In the genomic region with DNA sequence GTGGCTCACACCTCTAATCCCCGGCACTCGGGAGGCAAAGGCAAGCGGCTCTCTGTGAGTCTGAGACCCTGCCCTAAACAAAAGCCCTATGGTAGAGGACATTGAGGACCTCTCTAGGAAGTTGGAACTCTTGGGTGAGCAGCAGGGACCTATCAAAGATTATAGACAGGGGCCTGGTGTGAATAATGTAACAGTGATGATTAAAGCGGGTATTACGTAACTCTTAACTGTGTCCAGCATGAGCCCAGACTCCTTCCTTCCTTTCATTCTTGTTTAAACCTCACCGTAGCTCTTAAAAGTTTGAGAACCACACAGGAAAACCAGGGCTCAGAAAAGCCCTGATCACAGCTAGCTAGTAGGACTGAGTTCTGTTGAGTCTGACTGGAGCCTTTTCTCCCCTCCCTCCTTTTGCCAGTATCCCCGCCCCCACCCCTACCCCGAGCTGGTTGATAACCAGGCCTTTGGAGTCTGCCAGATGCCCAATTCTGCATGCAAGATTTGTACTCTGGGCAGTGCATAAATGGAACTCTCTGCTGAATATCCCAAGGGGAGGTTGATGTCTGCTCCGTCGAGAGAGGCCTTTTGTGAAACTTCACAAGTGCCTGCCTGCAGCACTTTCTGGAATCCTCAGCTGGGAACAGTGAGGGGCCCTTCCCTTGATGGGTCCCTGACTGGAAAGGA, we compare ENCODE assay signal across 9 mouse cellular contexts. TPM values are rescaled to one million over a fixed set of nuclear protein-coding genes. Genes with fewer than 3 reads are reported as not detected.
DNase-seq lines count a peak whose midpoint lies in the region; ATAC-seq and TF ChIP-seq lines count a peak whose summit lies in the region.
"Had no signal": no experiment of that assay in that cellular context is flagged by ENCODE, and none has a peak within 500 bp of the region (broad histone marks: within the 10 kb centered on the region; RNA-seq: fewer than 3 reads in every experiment).

No protein-coding gene starts in this region.

- ATAC-seq in forebrain, postnatal 0 days, result peak; percentile 57
- ATAC-seq in limb, embryonic 12.5 days (ENCODE audit: insufficient number of reproducible peaks, insufficient read depth, low FRiP score, low TSS enrichment, low read depth), result no peak
- no peak for ATAC-seq in neural tube, embryonic 13.5 days (ENCODE audit: low read depth)
- ATAC-seq in activated CD4-positive, CD25-positive, alpha-beta regulatory T cell, adult 4 months, result no peak

- H3K9ac ChIP-seq in forebrain, postnatal 0 days, result no peak overlapping the region
- H3K9ac ChIP-seq in limb, embryonic 12.5 days (replicated peaks), result no peak overlapping the region; the same call in 1 of the 2 replicates
- 0 out of 2 replicates have a peak overlapping the region, but pooled peaks have one; percentile 38 for H3K9ac ChIP-seq in neural tube, embryonic 13.5 days

- DNase-seq in left cerebral cortex, postnatal 4 days, result peak; percentile 77
- no peak for DNase-seq in left cerebral cortex, adult 11 months (ENCODE audit: low spot score)
- peak; percentile 56 for DNase-seq in forebrain, postnatal 0 days
- DNase-seq in embryo, embryonic 10 days (ENCODE audit: low spot score), result no peak
- DNase-seq in adrenal gland, adult 18-20 months (ENCODE audit: low spot score in 2 of 2), result no peak

- no peak for TF ChIP-seq CTCF in forebrain, postnatal 0 days (IDR thresholded peaks at IDR 0.05; ENCODE audit: low read depth)

- no peak overlapping the region for H3K4me2 ChIP-seq in forebrain, postnatal 0 days (ENCODE audit: low read depth)
- peak overlapping the region; percentile 15; the same call in 1 of the 2 replicates for H3K4me2 ChIP-seq in limb, embryonic 12.5 days
- H3K4me2 ChIP-seq in neural tube, embryonic 13.5 days, result no peak overlapping the region

- peak overlapping the region; percentile 57 for H3K27ac ChIP-seq in forebrain, postnatal 0 days (ENCODE audit: low read depth, low read length)
- peak overlapping the region; percentile 66 for H3K27ac ChIP-seq in limb, embryonic 12.5 days
- H3K27ac ChIP-seq in neural tube, embryonic 13.5 days (replicated peaks), result peak overlapping the region; percentile 81

- 28% methylated on average over 10 of the region's 10 CpGs for WGBS in forebrain, postnatal 0 days
- WGBS in limb, embryonic 12.5 days, result 54% methylated on average over 10 of the region's 10 CpGs
- 52% methylated on average over 10 of the region's 10 CpGs for WGBS in neural tube, embryonic 13.5 days

- peaks cover 6% of the 10 kb centered on the region; the same call in 1 of the 2 replicates for H3K4me1 ChIP-seq in forebrain, postnatal 0 days (ENCODE audit: insufficient read depth)
- peaks cover 38% of the 10 kb centered on the region for H3K4me1 ChIP-seq in limb, embryonic 12.5 days (replicated peaks)
- peaks cover 42% of the 10 kb centered on the region for H3K4me1 ChIP-seq in neural tube, embryonic 13.5 days (replicated peaks)

- intact Hi-C loops in left cerebral cortex, postnatal 4 days (cut with DNase I), result no loop called here

- H3K36me3 ChIP-seq in forebrain, postnatal 0 days (ENCODE audit: insufficient read depth), result no peaks in the 10 kb centered on the region
- H3K36me3 ChIP-seq in limb, embryonic 12.5 days, result no peaks in the 10 kb centered on the region
- no peaks in the 10 kb centered on the region; the same call in 1 of the 2 replicates for H3K36me3 ChIP-seq in neural tube, embryonic 13.5 days

- H3K9me3 ChIP-seq in forebrain, postnatal 0 days (ENCODE audit: low read length), result no peaks in the 10 kb centered on the region
- H3K9me3 ChIP-seq in limb, embryonic 12.5 days, result no peaks in the 10 kb centered on the region
- no peaks in the 10 kb centered on the region for H3K9me3 ChIP-seq in neural tube, embryonic 13.5 days

- no peak overlapping the region for H3K4me3 ChIP-seq in forebrain, postnatal 0 days (ENCODE audit: low read depth, low read length)
- no peak overlapping the region for H3K4me3 ChIP-seq in limb, embryonic 12.5 days (replicated peaks)
- H3K4me3 ChIP-seq in neural tube, embryonic 13.5 days, result no peak overlapping the region

- no peaks in the 10 kb centered on the region for H3K27me3 ChIP-seq in forebrain, postnatal 0 days (ENCODE audit: insufficient read depth, low read length)
- H3K27me3 ChIP-seq in limb, embryonic 12.5 days, result no peaks in the 10 kb centered on the region
- H3K27me3 ChIP-seq in neural tube, embryonic 13.5 days, result no peaks in the 10 kb centered on the region

RNA-seq across cellular contexts. Expression of a gene that starts 4.6 kb away (rescaled TPM):
- 10 to 100 TPM; 13.2 to 14.2 TPM for total RNA-seq in left cerebral cortex, postnatal 4 days (2021)
- 13.8 and 19.4 TPM in 2 replicates for total RNA-seq in forebrain, postnatal 0 days (2014; rRNA removed)
- polyA plus RNA-seq in forebrain, postnatal 0 days (2015; fragmentation: Nextera tagmentation; extraction: Ambion mirVana), result 10.7 and 14.4 TPM in 2 replicates
- 14.3 and 14.6 TPM in 2 replicates for polyA plus RNA-seq in limb, embryonic 12.5 days (2016; fragmentation: Nextera tagmentation; extraction: Ambion mirVana)
- 12.9 and 13.1 TPM in 2 replicates for polyA plus RNA-seq in neural tube, embryonic 13.5 days (2015; fragmentation: Nextera tagmentation; extraction: Ambion mirVana)
- polyA plus RNA-seq in activated CD4-positive, CD25-positive, alpha-beta regulatory T cell, adult 4 months (2017; shearing (Covaris generic)), result 1 to 10 TPM; 8.1 to 9.4 TPM
- 10 to 100 TPM; 10.1 to 11.0 TPM for total RNA-seq in adrenal gland, adult 18-20 months (2021)

RNA-seq across cellular contexts. Expression of a gene that starts 27.3 kb away (rescaled TPM):
- not detected for total RNA-seq in left cerebral cortex, postnatal 4 days (2021)
- 0.23 TPM in 1 of 2 replicates, not detected in the other for total RNA-seq in forebrain, postnatal 0 days (2014; rRNA removed)
- polyA plus RNA-seq in forebrain, postnatal 0 days (2015; fragmentation: Nextera tagmentation; extraction: Ambion mirVana), result 1.1 and 1.5 TPM in 2 replicates
- polyA plus RNA-seq in limb, embryonic 12.5 days (2016; fragmentation: Nextera tagmentation; extraction: Ambion mirVana), result not detected in 2 replicates
- 0.67 and 1.0 TPM in 2 replicates for polyA plus RNA-seq in neural tube, embryonic 13.5 days (2015; fragmentation: Nextera tagmentation; extraction: Ambion mirVana)
- 1 to 10 TPM; 3.2 to 4.9 TPM for polyA plus RNA-seq in activated CD4-positive, CD25-positive, alpha-beta regulatory T cell, adult 4 months (2017; shearing (Covaris generic))
- not detected for total RNA-seq in adrenal gland, adult 18-20 months (2021)
- polyA plus RNA-seq: large intestine, adult 2 months had no signal

RNA-seq across cellular contexts. Expression of a gene that starts 29.9 kb away (rescaled TPM):
- 100 to 1,000 TPM; 140 to 144 TPM for total RNA-seq in left cerebral cortex, postnatal 4 days (2021)
- 127 and 158 TPM in 2 replicates for total RNA-seq in forebrain, postnatal 0 days (2014; rRNA removed)
- polyA plus RNA-seq in forebrain, postnatal 0 days (2015; fragmentation: Nextera tagmentation; extraction: Ambion mirVana), result 84.6 and 91.7 TPM in 2 replicates
- polyA plus RNA-seq in limb, embryonic 12.5 days (2016; fragmentation: Nextera tagmentation; extraction: Ambion mirVana), result 85.5 and 87.7 TPM in 2 replicates
- 91.7 and 95.0 TPM in 2 replicates for polyA plus RNA-seq in neural tube, embryonic 13.5 days (2015; fragmentation: Nextera tagmentation; extraction: Ambion mirVana)
- 10 to 100 TPM; 28.2 to 43.2 TPM for polyA plus RNA-seq in activated CD4-positive, CD25-positive, alpha-beta regulatory T cell, adult 4 months (2017; shearing (Covaris generic))
- total RNA-seq in adrenal gland, adult 18-20 months (2021), result 10 to 100 TPM; 13.0 to 13.7 TPM

RNA-seq across cellular contexts. Expression of a gene that starts 48.7 kb away (rescaled TPM):
- 10 to 100 TPM; 25.0 to 28.6 TPM for total RNA-seq in left cerebral cortex, postnatal 4 days (2021)
- 18.0 and 18.1 TPM in 2 replicates for total RNA-seq in forebrain, postnatal 0 days (2014; rRNA removed)
- polyA plus RNA-seq in forebrain, postnatal 0 days (2015; fragmentation: Nextera tagmentation; extraction: Ambion mirVana), result 21.2 and 22.2 TPM in 2 replicates
- 14.1 and 15.9 TPM in 2 replicates for polyA plus RNA-seq in limb, embryonic 12.5 days (2016; fragmentation: Nextera tagmentation; extraction: Ambion mirVana)
- 18.2 and 20.5 TPM in 2 replicates for polyA plus RNA-seq in neural tube, embryonic 13.5 days (2015; fragmentation: Nextera tagmentation; extraction: Ambion mirVana)
- polyA plus RNA-seq in activated CD4-positive, CD25-positive, alpha-beta regulatory T cell, adult 4 months (2017; shearing (Covaris generic)), result 1 to 10 TPM; 2.2 to 2.3 TPM
- 10 to 100 TPM; 22.2 to 68.8 TPM for total RNA-seq in adrenal gland, adult 18-20 months (2021)

Comparison
In these comparisons a context has a peak if more than half of its experiments do, and no peak if none do; other contexts are left out.
1. DNase-seq: peak in left cerebral cortex, postnatal 4 days (single experiment) and forebrain, postnatal 0 days (single experiment); none in left cerebral cortex, adult 11 months (single experiment), embryo, embryonic 10 days (single experiment) and adrenal gland, adult 18-20 months (0 of 2).
2. Peak in every context shown above with its lines, with median percentiles within 50 percentile points of each other: H3K27ac ChIP-seq.